Mouse (Mus musculus) adrenal gland, postnatal 36 days (tissue): ENCODE data around the gene Zfp607b. TPM values are rescaled to one million over a fixed set of nuclear protein-coding genes. Genes with fewer than 3 reads are reported as not detected.

Experiments used
- DNase-seq, 2 experiments: peaks; one replicate each; pipeline ENCODE4 v3.0.0; 2021; ENCODE audit warnings: mixed read lengths in 1 of 2
- total RNA-seq, 2 experiments: library from RNA; stranded (reverse); gene quantifications; 2 replicates each; pipeline ENCODE4 v1.2.3; 2021

The Zfp607b gene
- total RNA-seq, 2 experiments from 2014 or later, result 1.2 to 2.3 TPM

- DNase-seq, result no peak
Observed at GRCm38 (mm10) chr7:27685220-27685619, 3.9 kb upstream of the Zfp607b start.

GRCm38 (mm10) chr7:27685681-27686080, 3.5 kb upstream of the Zfp607b start:
- no peak for DNase-seq

GRCm38 (mm10) chr7:27687043-27687442, 2.1 kb upstream of the Zfp607b start:
- no peak for DNase-seq

GRCm38 (mm10) chr7:27687836-27688235, 1.3 kb upstream of the Zfp607b start:
- no peak for DNase-seq

- no peak for DNase-seq
Observed at GRCm38 (mm10) chr7:27688246-27688788, 823 bp upstream of the Zfp607b start.

- DNase-seq, result peak; percentile 22 to 31
Observed at GRCm38 (mm10) chr7:27691076-27691475, 1.9 kb downstream of the Zfp607b start.

- DNase-seq, result no peak
Observed at GRCm38 (mm10) chr7:27696711-27697110, 7.6 kb downstream of the Zfp607b start.

GRCm38 (mm10) chr7:27710402-27710801, 21.3 kb downstream of the Zfp607b start:
- DNase-seq, result no peak

- DNase-seq, result no peak
Observed at GRCm38 (mm10) chr7:27721951-27722350, 32.8 kb downstream of the Zfp607b start.

- peak; percentile 22 to 34 for DNase-seq
Observed at GRCm38 (mm10) chr7:27725566-27726538, 36.7 kb downstream of the Zfp607b start.

GRCm38 (mm10) chr7:27727471-27727870, 38.3 kb downstream of the Zfp607b start:
- no peak for DNase-seq

- peak; percentile 87 to 90 for DNase-seq
Observed at GRCm38 (mm10) chr7:27731281-27731883, 42.2 kb downstream of the Zfp607b start, which contains the start of gene Zfp60. Gene Zfp60 (plus strand): TSS chr7:27731389.

GRCm38 (mm10) chr7:27731946-27732345, 42.8 kb downstream of the Zfp607b start:
- DNase-seq, result no peak

- DNase-seq, result no peak
Observed at GRCm38 (mm10) chr7:27732508-27732907, 43.4 kb downstream of the Zfp607b start.

GRCm38 (mm10) chr7:27735457-27735856, 46.3 kb downstream of the Zfp607b start:
- DNase-seq, result no peak

Other genes starting within 250 kb of the Zfp607b start
- under 1 TPM; 0.59 to 0.83 TPM for gene Sptbn4, start 241.7 kb upstream of the Zfp607b start, total RNA-seq
- 10 to 100 TPM; 42.4 to 45.6 TPM for gene Blvrb, start 241.4 kb upstream of the Zfp607b start, total RNA-seq
- gene Sertad3, start 215.6 kb upstream of the Zfp607b start, total RNA-seq, result 10 to 100 TPM; 15.9 to 16.3 TPM
- gene Sertad1, start 202.4 kb upstream of the Zfp607b start, total RNA-seq, result 10 to 100 TPM; 30.0 to 38.4 TPM
- 1 to 10 TPM; 2.1 to 3.2 TPM for gene Prx, start 190.0 kb upstream of the Zfp607b start, total RNA-seq
- under 1 TPM; 0.23 to 0.26 TPM for gene Hipk4, start 166.1 kb upstream of the Zfp607b start, total RNA-seq
- gene Pld3, start 136.1 kb upstream of the Zfp607b start, total RNA-seq, result 100 to 1,000 TPM; 106 to 146 TPM
- gene 2310022A10Rik, start 136.1 kb upstream of the Zfp607b start, total RNA-seq, result 10 to 100 TPM; 15.0 to 15.8 TPM
- gene Akt2, start 97.8 kb upstream of the Zfp607b start, total RNA-seq, result 100 to 1,000 TPM; 201 to 243 TPM
- gene Ttc9b, start 35.4 kb upstream of the Zfp607b start, total RNA-seq, result under 1 TPM in 1 of 2 experiments, not detected in 1; 0.13 TPM
- gene Map3k10, start 14.7 kb upstream of the Zfp607b start, total RNA-seq, result 10 to 100 TPM; 29.6 to 32.0 TPM
- 10 to 100 TPM; 13.2 to 14.5 TPM for gene Zfp60, start 42.0 kb downstream of the Zfp607b start, total RNA-seq
- gene Zfp626, start 117.9 kb downstream of the Zfp607b start, total RNA-seq, result 1 to 10 TPM; 7.1 to 7.7 TPM
- gene Zfp59, start 149.3 kb downstream of the Zfp607b start, total RNA-seq, result 1 to 10 TPM; 3.1 to 4.1 TPM
- gene Zfp607a, start 168.2 kb downstream of the Zfp607b start, total RNA-seq, result 1 to 10 TPM; 4.6 to 5.4 TPM
- gene Zfp974, start 240.1 kb downstream of the Zfp607b start, total RNA-seq, result 10 to 100 TPM; 12.7 to 14.3 TPM